Mouse (Mus musculus): ENCODE results near the gene Ttpal. TPM values are rescaled to one million over a fixed set of nuclear protein-coding genes. Genes with fewer than 3 reads are reported as not detected.

Gene Ttpal
- polyA plus RNA-seq, 1 experiment from 2014 or later: 39.1 TPM

Other genes starting within 250 kb of the Ttpal start
- gene Jph2, start 204.3 kb upstream of the Ttpal start, polyA plus RNA-seq (2015; fragmentation: Nextera tagmentation; extraction: Ambion mirVana): 0.96 and 2.0 TPM in 2 replicates
- gene Oser1, start 177.6 kb upstream of the Ttpal start, polyA plus RNA-seq (2015; fragmentation: Nextera tagmentation; extraction: Ambion mirVana): 72.6 and 82.1 TPM in 2 replicates
- gene Gdap1l1, start 163.8 kb upstream of the Ttpal start, polyA plus RNA-seq (2015; fragmentation: Nextera tagmentation; extraction: Ambion mirVana): 108 and 129 TPM in 2 replicates
- gene Fitm2, start 129.7 kb upstream of the Ttpal start, polyA plus RNA-seq (2015; fragmentation: Nextera tagmentation; extraction: Ambion mirVana): 17.1 and 18.3 TPM in 2 replicates
- 0.18 TPM in 1 of 2 replicates, not detected in the other for gene R3hdml, start 110.0 kb upstream of the Ttpal start, polyA plus RNA-seq (2015; fragmentation: Nextera tagmentation; extraction: Ambion mirVana)
- gene Hnf4a, start 95.5 kb upstream of the Ttpal start, polyA plus RNA-seq (2015; fragmentation: Nextera tagmentation; extraction: Ambion mirVana): 0.04 and 5.2 TPM in 2 replicates
- 33.6 and 41.2 TPM in 2 replicates for gene Serinc3, start 42.8 kb downstream of the Ttpal start, polyA plus RNA-seq (2015; fragmentation: Nextera tagmentation; extraction: Ambion mirVana)
- gene Pkig, start 56.1 kb downstream of the Ttpal start, polyA plus RNA-seq (2015; fragmentation: Nextera tagmentation; extraction: Ambion mirVana): 107 and 110 TPM in 2 replicates
- gene Ada, start 147.9 kb downstream of the Ttpal start, polyA plus RNA-seq (2015; fragmentation: Nextera tagmentation; extraction: Ambion mirVana): 4.2 and 10.1 TPM in 2 replicates
- gene Ccn5, start 218.5 kb downstream of the Ttpal start, polyA plus RNA-seq (2015; fragmentation: Nextera tagmentation; extraction: Ambion mirVana): 0.31 and 0.54 TPM in 2 replicates